Mouse (Mus musculus) thymus, adult 2 months (tissue): ENCODE measurements around the gene H13. TPM values are rescaled to one million over a fixed set of nuclear protein-coding genes. Genes with fewer than 3 reads are reported as not detected.

ENCODE experiments used
- DNase-seq: peaks from one replicate; pipeline ENCODE4 v3.0.0; 2021
- H3K27ac ChIP-seq: fragments of 200-500 bp; 2 replicates; pipeline ENCODE4 v1.5.1; 2012; ENCODE audit warnings: low read length, control low read depth; ENCODE audit not compliant: control insufficient read depth, insufficient read depth
- H3K27me3 ChIP-seq: fragments of 200-500 bp; 2 replicates; pipeline ENCODE4 v1.6.1; 2012; ENCODE audit warnings: mild to moderate bottlenecking, low read length, moderate library complexity, mixed read lengths; ENCODE audit not compliant: control insufficient read depth, insufficient read depth
- H3K36me3 ChIP-seq: fragments of 200-500 bp; 2 replicates; pipeline ENCODE4 v1.6.1; 2012; ENCODE audit warnings: mild to moderate bottlenecking, low read length, moderate library complexity; ENCODE audit not compliant: control insufficient read depth, insufficient read depth
- H3K4me1 ChIP-seq: fragments of 200-500 bp; replicated peaks from 2 replicates; pipeline ENCODE4 v1.6.1; 2012; ENCODE audit warnings: low read length; ENCODE audit not compliant: control insufficient read depth, insufficient read depth
- H3K4me3 ChIP-seq: fragments of 200-500 bp; 2 replicates; pipeline ENCODE4 v1.5.1; 2012; ENCODE audit warnings: mild to moderate bottlenecking, low read length, control low read depth, moderate library complexity; ENCODE audit not compliant: control insufficient read depth, insufficient read depth
- CTCF ChIP-seq: fragments of 200-500 bp; IDR thresholded peaks from 2 replicates; pipeline ENCODE4 v1.5.1; 2012; ENCODE audit warnings: mild to moderate bottlenecking, control low read depth, low read length, moderate library complexity, borderline replicate concordance; ENCODE audit not compliant: control insufficient read depth, poor library complexity, insufficient read depth; ENCODE audit errors: extremely low read depth
- POLR2A ChIP-seq: fragments of 200-500 bp; IDR thresholded peaks from 2 replicates; pipeline ENCODE4 v1.6.1; 2012; ENCODE audit warnings: mild to moderate bottlenecking, low read length, control low read depth, moderate library complexity; ENCODE audit not compliant: control insufficient read depth, poor library complexity, insufficient read depth; ENCODE audit errors: extremely low read depth
- WGBS: fragments of 180-500 bp; shearing (Covaris S2); methylation state at CpG from one replicate; pipeline ENCODE4 v1.1.7; 2018; 5-methylcytosine and 5-hydroxymethylcytosine counted together
- polyA plus RNA-seq: library from polyadenylated mRNA; depleted of rRNA; stranded (reverse); fragments of >200 nt; gene quantifications from 2 replicates; pipeline ENCODE4 v1.2.3, GENCODE M21; 2012

Gene H13
- polyA plus RNA-seq, 1 experiment = 270 TPM

GRCm38 (mm10) chr2:152679701-152680355 lies 10.6 kb downstream of the H13 start:
- no peak overlapping the region for H3K27ac ChIP-seq

GRCm38 (mm10) chr2:152683086-152683485 lies 13.8 kb downstream of the H13 start:
- 95% methylated on average over 5 of the region's 5 CpGs for WGBS

More at GRCm38 (mm10) chr2:152679701-152680355, 10.6 kb downstream of the H13 start:
- H3K36me3 ChIP-seq = peaks cover 89% of the 10 kb centered on the region
- no peak for DNase-seq
- 90% methylated on average over 8 of the region's 8 CpGs for WGBS
- H3K4me3 ChIP-seq = no peak overlapping the region
- H3K27me3 ChIP-seq = no peaks in the 10 kb centered on the region
- H3K4me1 ChIP-seq = peaks cover 10% of the 10 kb centered on the region
- no peak for TF ChIP-seq CTCF
- no peak for TF ChIP-seq POLR2A

GRCm38 (mm10) chr2:152686399-152686798 lies 17.1 kb downstream of the H13 start:
- DNase-seq = no peak
- no peak overlapping the region for H3K27ac ChIP-seq
- WGBS = 94% methylated on average over 12 of the region's 12 CpGs
- no peaks in the 10 kb centered on the region for H3K27me3 ChIP-seq
- TF ChIP-seq CTCF (no peak), POLR2A (no peak)
- H3K4me1 ChIP-seq = no peaks in the 10 kb centered on the region
- H3K36me3 ChIP-seq = peaks cover 90% of the 10 kb centered on the region
- H3K4me3 ChIP-seq = no peak overlapping the region

More at GRCm38 (mm10) chr2:152683086-152683485, 13.8 kb downstream of the H13 start:
- no peaks in the 10 kb centered on the region for H3K4me1 ChIP-seq
- H3K4me3 ChIP-seq = no peak overlapping the region
- H3K27me3 ChIP-seq = no peaks in the 10 kb centered on the region
- H3K36me3 ChIP-seq = peaks cover 97% of the 10 kb centered on the region
- no peak for DNase-seq
- H3K27ac ChIP-seq = no peak overlapping the region
- TF ChIP-seq CTCF (no peak), POLR2A (no peak)

GRCm38 (mm10) chr2:152686806-152687267 lies 17.6 kb downstream of the H13 start, which contains the start of gene Mcts2:
Gene Mcts2 (plus strand): TSS chr2:152687035.
- TF ChIP-seq POLR2A (no peak), CTCF (no peak)
- WGBS = 96% methylated on average over 45 of the region's 45 CpGs
- no peak within 1 kb of the TSS for H3K27ac ChIP-seq
- no peaks in the 10 kb centered on the region for H3K27me3 ChIP-seq
- no peak for DNase-seq
- no peak within 1 kb of the TSS for H3K4me3 ChIP-seq
- H3K4me1 ChIP-seq = no peaks in the 10 kb centered on the region
- H3K36me3 ChIP-seq = peaks cover 86% of the 10 kb centered on the region

- peaks cover 69% of the 10 kb centered on the region for H3K36me3 ChIP-seq
- H3K27ac ChIP-seq = no peak overlapping the region
- H3K4me1 ChIP-seq = 0 out of 2 replicates have a peak, but pooled peaks cover 2% of the 10 kb centered on the region
- H3K27me3 ChIP-seq = no peaks in the 10 kb centered on the region
- WGBS = 93% methylated on average over 7 of the region's 7 CpGs
- no peak for TF ChIP-seq POLR2A
- TF ChIP-seq CTCF = no peak
- H3K4me3 ChIP-seq = no peak overlapping the region
- DNase-seq = no peak
Measured at GRCm38 (mm10) chr2:152691564-152692217, 22.4 kb downstream of the H13 start.

GRCm38 (mm10) chr2:152693233-152693632 lies 24.0 kb downstream of the H13 start:
- Histone ChIP-seq H3K36me3 (peaks cover 61% of the 10 kb centered on the region), H3K27ac (no peak overlapping the region), H3K4me3 (no peak overlapping the region), H3K4me1 (0 out of 2 replicates have a peak, but pooled peaks cover 2% of the 10 kb centered on the region), H3K27me3 (no peaks in the 10 kb centered on the region)
- WGBS = 24% methylated on average over 9 of the region's 9 CpGs
- DNase-seq = peak; percentile 66
- peak; percentile 93; the same call in 1 of the 2 replicates for TF ChIP-seq CTCF
- TF ChIP-seq POLR2A = no peak
